Mouse (Mus musculus): Measurements from ENCODE around the gene Xrn2. TPM values are rescaled to one million over a fixed set of nuclear protein-coding genes. Genes with fewer than 3 reads are reported as not detected.

Xrn2 gene
- polyA plus RNA-seq, 1 experiment, result 73.7 TPM

DNA sequence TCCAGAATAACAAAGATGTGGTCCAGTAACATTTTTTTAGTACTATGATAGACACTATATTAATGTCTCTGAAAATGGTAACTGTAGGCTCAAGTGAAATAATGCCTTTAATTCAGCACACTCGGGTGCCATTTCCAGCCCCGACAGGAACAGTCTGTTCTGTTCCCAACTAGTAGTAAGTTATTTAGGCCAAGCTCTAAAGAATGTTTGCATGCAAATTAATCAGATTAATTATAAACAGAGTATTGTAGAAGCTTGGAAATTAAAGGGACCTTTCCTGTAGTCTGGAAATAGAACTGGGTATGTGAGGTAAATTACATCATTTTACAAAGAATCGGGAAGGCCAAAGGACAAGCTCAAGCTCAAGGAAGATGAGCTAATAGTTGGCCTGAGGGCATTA, 34.3 kb downstream of the Xrn2 start:
- TF ChIP-seq POLR2A (IDR thresholded peaks at IDR 0.05; ENCODE audit: borderline replicate concordance, low read depth, low read length) (no peak), CTCF (IDR thresholded peaks at IDR 0.05; ENCODE audit: low read depth, low read length) (no peak)
- Histone ChIP-seq H3K4me1 (ENCODE audit: control insufficient read depth, insufficient read depth, low read length) (no peaks in the 10 kb centered on the region), H3K27ac (ENCODE audit: insufficient read depth, low read depth, low read length) (no peak overlapping the region), H3K4me3 (ENCODE audit: insufficient read depth, low read length) (no peak overlapping the region)

DNA sequence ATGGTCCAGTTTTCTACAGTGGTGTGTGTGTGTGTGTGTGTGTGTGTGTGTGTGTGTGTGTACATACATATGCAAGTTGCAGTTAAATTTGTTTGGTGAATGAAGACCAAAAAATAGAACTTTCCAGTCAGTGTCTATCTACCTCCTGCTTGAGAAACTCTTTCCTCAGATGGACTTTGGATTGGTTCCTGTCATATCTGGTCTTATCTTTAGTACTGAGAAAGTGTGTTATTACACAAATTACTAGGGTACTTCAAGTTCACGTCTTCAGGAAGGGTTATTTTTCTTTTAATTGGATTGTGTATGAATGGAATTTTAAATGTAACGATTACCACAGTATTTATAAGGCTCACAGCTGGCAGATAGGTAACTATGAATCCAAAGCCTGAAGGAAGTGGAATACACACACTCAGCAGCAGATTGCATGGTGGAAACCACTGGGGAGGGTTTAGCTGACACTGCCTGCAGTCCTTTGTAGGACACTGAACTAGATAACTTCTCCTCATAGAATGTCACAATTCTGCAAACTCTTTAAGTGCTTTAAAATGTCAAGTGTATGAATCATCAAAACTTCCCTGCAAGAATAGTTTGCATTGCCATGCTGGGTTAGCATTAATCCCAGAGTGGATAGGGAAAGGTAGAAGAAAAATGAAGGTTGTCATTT, 40.6 kb downstream of the Xrn2 start:
- Histone ChIP-seq H3K27ac (ENCODE audit: insufficient read depth, low read depth, low read length) (no peak overlapping the region), H3K4me3 (ENCODE audit: insufficient read depth, low read length) (no peak overlapping the region), H3K4me1 (ENCODE audit: control insufficient read depth, insufficient read depth, low read length) (peaks cover 2% of the 10 kb centered on the region; the same call in 1 of the 2 replicates)
- TF ChIP-seq POLR2A (IDR thresholded peaks at IDR 0.05; ENCODE audit: borderline replicate concordance, low read depth, low read length) (no peak), CTCF (IDR thresholded peaks at IDR 0.05; ENCODE audit: low read depth, low read length) (no peak)

DNA sequence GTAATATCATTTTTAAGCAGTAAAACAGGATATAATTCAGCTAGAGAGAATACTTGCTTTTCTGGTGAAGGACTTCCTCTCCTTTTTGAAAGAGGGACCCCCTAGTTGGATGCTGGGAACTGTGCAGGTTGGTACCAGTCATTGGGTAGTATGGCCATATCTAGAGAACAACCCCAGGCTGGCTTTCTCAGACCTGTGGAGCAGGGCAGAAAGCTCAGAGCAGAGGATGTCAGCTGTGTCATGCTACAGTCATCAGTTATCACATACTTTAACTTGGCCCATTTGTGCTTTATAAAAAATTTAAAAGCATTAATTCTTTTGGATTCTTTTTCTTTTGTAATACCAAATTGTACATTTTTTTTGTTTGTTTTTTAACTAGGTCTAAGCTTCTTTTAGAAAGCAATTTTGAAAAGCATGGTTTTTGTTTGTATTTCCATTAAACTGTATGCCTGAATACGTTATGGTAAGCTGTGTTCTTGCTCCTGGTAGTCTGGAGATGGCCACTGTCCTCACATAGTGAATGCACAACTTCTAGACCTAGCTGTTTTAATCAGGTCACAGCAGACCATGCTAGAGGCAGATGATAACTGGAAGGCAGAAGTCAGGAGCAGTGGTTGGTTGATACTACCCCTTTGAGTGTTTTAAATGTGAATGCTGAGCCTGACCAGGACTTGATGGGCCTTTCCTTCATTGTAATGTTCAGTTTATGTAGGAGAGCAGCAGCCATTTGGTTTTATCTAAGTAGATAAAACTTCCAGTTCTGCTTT, 54.9 kb downstream of the Xrn2 start:
- TF ChIP-seq CTCF (IDR thresholded peaks at IDR 0.05; ENCODE audit: low read depth, low read length) (no peak), POLR2A (IDR thresholded peaks at IDR 0.05; ENCODE audit: borderline replicate concordance, low read depth, low read length) (no peak)
- no peak overlapping the region for H3K4me3 ChIP-seq (ENCODE audit: insufficient read depth, low read length)
- no peak overlapping the region for H3K27ac ChIP-seq (ENCODE audit: insufficient read depth, low read depth, low read length)
- no peaks in the 10 kb centered on the region for H3K4me1 ChIP-seq (ENCODE audit: control insufficient read depth, insufficient read depth, low read length)

DNA sequence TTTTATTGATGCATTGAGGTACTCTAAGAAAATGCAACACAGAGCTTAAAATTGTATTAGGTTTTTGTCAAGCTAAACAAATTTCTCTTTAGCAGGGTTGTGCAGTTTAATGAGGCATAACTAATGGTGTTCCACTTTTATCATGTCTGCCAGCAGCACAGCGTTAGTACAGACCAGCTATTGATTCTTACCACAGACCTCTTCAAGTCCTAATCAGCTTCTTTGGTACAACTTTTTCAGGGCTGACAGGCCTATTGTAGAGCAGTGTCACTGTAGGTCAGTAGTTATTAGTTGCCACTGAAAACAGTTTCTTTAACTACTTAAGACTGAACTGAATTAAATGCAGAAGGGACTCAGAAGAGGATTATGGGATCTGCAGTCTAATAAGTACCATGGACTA, 56.3 kb downstream of the Xrn2 start:
- Histone ChIP-seq H3K4me1 (ENCODE audit: control insufficient read depth, insufficient read depth, low read length) (no peaks in the 10 kb centered on the region), H3K27ac (ENCODE audit: insufficient read depth, low read depth, low read length) (no peak overlapping the region), H3K4me3 (ENCODE audit: insufficient read depth, low read length) (no peak overlapping the region)
- TF ChIP-seq CTCF (IDR thresholded peaks at IDR 0.05; ENCODE audit: low read depth, low read length) (no peak), POLR2A (IDR thresholded peaks at IDR 0.05; ENCODE audit: borderline replicate concordance, low read depth, low read length) (no peak)

- TF ChIP-seq POLR2A (IDR thresholded peaks at IDR 0.05; ENCODE audit: borderline replicate concordance, low read depth, low read length) (no peak), CTCF (IDR thresholded peaks at IDR 0.05; ENCODE audit: low read depth, low read length) (no peak)
- H3K4me1 ChIP-seq (ENCODE audit: control insufficient read depth, insufficient read depth, low read length), result no peaks in the 10 kb centered on the region
- no peak overlapping the region for H3K27ac ChIP-seq (ENCODE audit: insufficient read depth, low read depth, low read length)
- no peak overlapping the region for H3K4me3 ChIP-seq (ENCODE audit: insufficient read depth, low read length)
Measured at GRCm38 (mm10) chr2:147070305-147070704, 57.5 kb downstream of the Xrn2 start.

- H3K4me3 ChIP-seq (ENCODE audit: insufficient read depth, low read length), result no peak overlapping the region
- no peak for TF ChIP-seq CTCF (IDR thresholded peaks at IDR 0.05; ENCODE audit: low read depth, low read length)
- TF ChIP-seq POLR2A (IDR thresholded peaks at IDR 0.05; ENCODE audit: borderline replicate concordance, low read depth, low read length), result no peak
- no peak overlapping the region for H3K27ac ChIP-seq (ENCODE audit: insufficient read depth, low read depth, low read length)
- H3K4me1 ChIP-seq (ENCODE audit: control insufficient read depth, insufficient read depth, low read length), result no peaks in the 10 kb centered on the region
Measured at GRCm38 (mm10) chr2:147073962-147074361, 61.2 kb downstream of the Xrn2 start.

- no peak overlapping the region for H3K27ac ChIP-seq (ENCODE audit: insufficient read depth, low read depth, low read length)
- no peak for TF ChIP-seq POLR2A (IDR thresholded peaks at IDR 0.05; ENCODE audit: borderline replicate concordance, low read depth, low read length)
- no peaks in the 10 kb centered on the region for H3K4me1 ChIP-seq (ENCODE audit: control insufficient read depth, insufficient read depth, low read length)
- H3K4me3 ChIP-seq (ENCODE audit: insufficient read depth, low read length), result no peak overlapping the region
Measured at GRCm38 (mm10) chr2:147074399-147074798, 61.6 kb downstream of the Xrn2 start.

DNA sequence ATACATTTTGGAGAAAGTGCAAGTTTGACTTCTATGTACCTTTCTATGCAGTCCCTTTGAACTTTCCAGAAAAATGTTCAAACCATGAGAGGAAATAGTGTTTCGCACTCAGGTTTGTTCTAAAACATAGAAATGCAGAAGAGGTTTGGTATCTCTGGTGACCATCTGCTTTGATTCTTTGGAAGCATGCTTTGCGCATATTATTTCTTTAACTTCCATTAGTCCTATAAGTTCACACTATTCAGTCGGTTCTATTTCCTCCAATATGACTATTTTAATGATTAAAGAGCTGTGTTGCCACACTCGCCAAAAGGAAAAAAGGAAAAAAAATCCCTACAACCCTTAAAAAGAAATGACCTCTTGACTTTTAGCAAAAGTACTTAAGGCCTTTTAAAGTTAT, 69.6 kb downstream of the Xrn2 start:
- Histone ChIP-seq H3K27ac (ENCODE audit: insufficient read depth, low read depth, low read length) (no peak overlapping the region), H3K4me1 (ENCODE audit: control insufficient read depth, insufficient read depth, low read length) (no peaks in the 10 kb centered on the region), H3K4me3 (ENCODE audit: insufficient read depth, low read length) (no peak overlapping the region)
- TF ChIP-seq CTCF (IDR thresholded peaks at IDR 0.05; ENCODE audit: low read depth, low read length), result no peak
- TF ChIP-seq POLR2A (IDR thresholded peaks at IDR 0.05; ENCODE audit: borderline replicate concordance, low read depth, low read length), result no peak

DNA sequence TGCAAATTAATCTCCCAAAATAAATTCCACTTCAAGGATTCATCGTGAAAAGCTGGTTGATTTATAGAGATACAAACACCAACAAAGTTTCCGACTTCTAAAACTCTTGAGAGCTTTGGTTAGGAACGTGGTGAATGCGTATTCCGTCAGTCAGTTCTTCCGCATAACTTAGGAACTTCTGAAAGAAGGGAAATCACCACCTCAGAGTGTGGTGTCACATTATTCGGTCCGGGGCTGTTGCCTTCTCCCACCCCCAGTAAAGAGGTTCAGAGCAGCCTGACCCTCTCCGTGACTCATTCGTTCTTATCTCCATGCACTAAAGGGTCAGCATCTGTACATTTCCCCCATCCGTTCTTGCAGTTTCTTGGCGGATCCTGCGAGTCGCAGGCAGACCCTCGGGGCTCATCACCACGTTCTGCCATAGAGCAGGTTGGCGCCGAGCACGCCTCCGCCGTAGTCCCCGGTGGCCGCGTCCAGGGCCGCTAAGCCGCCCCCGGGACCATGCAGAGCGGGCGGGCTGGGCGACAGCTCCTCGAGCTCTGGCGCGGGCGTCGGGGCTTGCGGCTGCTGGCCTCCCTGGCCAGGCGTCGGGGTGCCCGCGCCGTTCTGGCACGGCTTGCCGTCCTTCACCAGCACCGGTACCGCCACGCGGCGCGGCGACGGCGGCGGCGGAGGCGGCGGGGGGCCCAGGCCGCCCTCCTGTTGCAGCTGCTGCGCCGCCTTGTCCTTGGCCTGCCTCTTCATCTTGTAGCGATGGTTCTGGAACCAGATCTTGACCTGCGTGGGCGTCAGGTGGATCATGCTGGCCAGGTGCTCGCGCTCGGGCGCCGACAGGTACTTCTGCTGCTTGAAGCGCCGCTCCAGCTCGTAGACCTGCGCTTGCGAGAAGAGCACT, 70.9 kb downstream of the Xrn2 start:
- TF ChIP-seq CTCF (IDR thresholded peaks at IDR 0.05; ENCODE audit: low read depth, low read length), result no peak
- Histone ChIP-seq H3K27ac (ENCODE audit: insufficient read depth, low read depth, low read length) (no peak overlapping the region), H3K4me3 (ENCODE audit: insufficient read depth, low read length) (0 out of 2 replicates have a peak overlapping the region, but pooled peaks have one; percentile 0)

More for the DNA sequence above, 70.9 kb downstream of the Xrn2 start:
- H3K4me1 ChIP-seq (ENCODE audit: control insufficient read depth, insufficient read depth, low read length), result no peaks in the 10 kb centered on the region

Measured in bone marrow macrophage, adult 2 months (primary cell).